Mouse (Mus musculus) kidney, adult 2 months (tissue): ENCODE measurements around the gene Myh14.

Experiments
- CTCF ChIP-seq: fragments of 200-500 bp; conservative IDR thresholded peaks from 2 replicates; pipeline ENCODE4 v1.5.1; 2011; ENCODE audit warnings: low read depth, mild to moderate bottlenecking, control low read depth, low read length, moderate library complexity, mixed read lengths; ENCODE audit not compliant: insufficient read depth, insufficient read length
- POLR2A ChIP-seq: fragments of 200-500 bp; IDR thresholded peaks from one replicate; pipeline ENCODE4 v1.6.1; 2011; ENCODE audit warnings: low read depth, low read length, control low read depth

DNA sequence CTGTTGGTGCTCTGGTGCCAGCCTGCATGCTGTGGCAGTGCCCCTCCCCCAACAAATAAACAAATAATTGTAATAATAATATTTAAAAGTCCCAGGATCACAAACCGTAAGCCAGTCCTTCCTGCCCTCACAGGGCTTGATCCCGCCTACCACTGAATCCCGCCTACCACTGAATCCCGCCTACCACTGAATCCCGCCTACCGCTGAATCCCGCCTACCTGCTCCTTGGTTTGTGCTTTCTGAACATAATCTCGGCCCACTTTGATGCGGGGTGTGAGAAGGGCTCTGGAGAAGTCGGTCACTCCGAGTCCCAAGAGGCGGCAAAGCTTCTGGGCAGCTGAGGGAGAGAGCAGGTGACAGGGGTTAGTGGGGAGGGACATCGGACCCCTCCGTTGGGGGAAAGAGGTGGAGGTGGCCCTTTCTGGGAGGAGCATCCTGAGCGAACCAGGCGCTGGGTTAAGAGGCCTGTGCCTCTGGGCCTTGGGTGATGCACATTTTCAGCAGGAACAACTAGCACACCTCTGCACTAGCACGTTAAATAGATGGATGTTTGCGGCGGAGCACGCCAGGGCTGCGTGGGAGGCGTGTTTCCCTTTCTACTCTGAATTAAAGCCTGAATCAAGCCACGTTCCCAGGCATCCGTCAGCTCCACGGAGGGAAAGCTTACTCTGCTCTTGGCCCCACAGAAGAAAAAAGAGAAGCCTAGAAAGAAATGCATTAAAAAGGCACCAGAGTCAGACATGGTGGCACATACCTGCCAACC, 29.6 kb downstream of the Myh14 start:
- TF ChIP-seq POLR2A: no peak
- no peak for TF ChIP-seq CTCF
